Mouse (Mus musculus): ENCODE results near the gene Eif4e3.
A peak's percentile ranks its signal among the peaks of the same experiment; 100 is the strongest.

Gene Eif4e3

DNA sequence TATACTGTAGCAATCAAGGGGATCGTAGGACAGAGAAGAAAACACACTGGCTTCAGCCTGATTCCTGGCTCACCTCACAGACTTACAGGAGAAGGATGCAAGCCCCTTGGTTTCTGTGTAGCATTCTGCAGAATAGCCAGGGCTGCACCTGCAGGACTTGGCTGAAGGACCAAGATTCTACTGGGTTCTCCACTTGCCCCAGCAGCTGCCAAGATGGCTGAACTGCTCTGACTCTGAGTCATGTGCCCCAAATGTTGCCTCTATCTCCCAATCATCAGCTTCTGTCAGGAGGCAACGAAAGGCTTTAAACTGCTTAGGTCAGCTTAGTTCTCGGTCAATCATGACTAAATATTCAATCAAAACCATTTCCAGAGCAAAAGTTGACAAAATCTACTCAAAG, 42.0 kb downstream of the Eif4e3 start:
- DNase-seq, result no peak

- peak; percentile 68 to 77 for DNase-seq
Measured at GRCm38 (mm10) chr6:99623641-99624040, 42.9 kb downstream of the Eif4e3 start.

- DNase-seq, result no peak
Measured at GRCm38 (mm10) chr6:99621167-99621566, 45.4 kb downstream of the Eif4e3 start.

DNA sequence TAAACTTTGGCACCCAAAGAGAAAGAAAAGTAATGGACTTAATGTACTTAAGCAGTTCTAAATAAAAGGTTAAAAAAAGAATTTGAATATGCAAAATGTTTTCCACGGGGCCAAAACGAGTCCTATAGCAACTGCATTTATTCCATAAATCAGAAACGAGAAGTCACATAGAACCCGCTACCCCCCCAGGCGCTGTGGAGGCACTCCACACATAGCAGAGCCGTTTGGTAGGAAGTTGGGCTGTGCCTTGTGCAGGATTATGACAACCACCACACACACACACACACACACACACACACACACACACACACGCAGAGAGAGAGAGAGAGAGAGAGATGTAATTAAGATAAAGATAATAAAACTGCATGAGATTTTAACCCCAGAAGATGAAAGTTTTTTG, 46.1 kb downstream of the Eif4e3 start:
- peak in 1 of 2 experiments; percentile 29 for DNase-seq

- DNase-seq, result no peak
Measured at GRCm38 (mm10) chr6:99619964-99620363, 46.6 kb downstream of the Eif4e3 start.

DNA sequence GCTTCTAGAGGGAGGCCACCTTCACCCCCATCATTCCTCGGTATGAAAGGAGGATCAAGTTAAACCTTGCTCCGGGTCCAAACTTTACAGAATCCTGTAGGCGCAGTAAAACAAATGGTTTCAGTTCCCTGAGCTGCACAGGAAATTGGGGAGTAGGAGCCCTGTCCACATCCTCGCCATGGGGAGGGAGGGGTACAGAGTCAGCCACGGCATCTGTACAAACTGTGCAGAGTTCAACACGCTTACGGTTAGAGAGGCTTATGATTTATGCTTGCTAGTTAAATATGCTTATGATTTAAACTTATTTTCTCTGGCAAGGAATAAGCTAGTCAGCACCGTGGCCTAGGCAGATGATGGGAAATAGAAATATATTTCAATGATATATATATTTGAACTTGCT, 47.1 kb downstream of the Eif4e3 start:
- peak; percentile 55 to 70 for DNase-seq

DNA sequence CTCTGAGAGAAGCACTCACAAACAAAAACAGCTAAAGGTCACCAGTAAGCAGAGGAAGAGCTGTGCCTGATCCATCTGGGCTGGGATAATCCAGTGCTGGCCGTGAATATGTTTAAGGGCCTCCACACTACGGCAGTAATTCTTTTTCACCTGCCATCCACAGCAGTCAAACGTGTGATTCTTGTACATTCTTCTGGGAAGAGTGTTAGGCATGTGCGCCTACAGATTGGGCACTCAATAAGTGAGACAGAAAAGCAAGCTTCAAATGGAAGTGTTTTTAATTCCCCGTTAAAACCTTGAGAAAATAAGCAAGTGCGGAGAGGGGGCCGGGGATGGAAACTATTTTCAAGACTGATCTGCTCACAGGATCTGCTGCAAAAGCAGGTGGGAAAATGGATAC, 48.7 kb downstream of the Eif4e3 start:
- DNase-seq, result no peak

DNA sequence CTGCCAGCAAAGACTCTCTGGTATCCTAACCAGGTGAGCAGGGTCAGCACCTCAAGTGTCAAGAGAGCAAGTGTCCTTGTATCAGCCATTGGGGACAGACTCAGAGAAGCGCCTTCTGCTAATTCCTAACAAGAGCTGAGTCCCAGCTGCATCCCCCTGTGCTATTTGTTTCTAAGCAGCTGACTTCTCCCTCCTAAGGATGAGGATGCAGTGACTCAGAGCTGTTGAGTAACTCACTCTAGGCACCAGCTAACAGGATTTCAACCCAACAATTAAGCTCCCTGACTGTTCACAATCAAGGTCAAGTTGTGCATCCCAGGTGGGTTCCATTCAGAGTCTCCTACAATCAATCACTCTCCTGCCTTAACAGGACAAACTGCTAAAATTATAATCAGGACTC, 49.2 kb downstream of the Eif4e3 start:
- DNase-seq, result no peak

DNA sequence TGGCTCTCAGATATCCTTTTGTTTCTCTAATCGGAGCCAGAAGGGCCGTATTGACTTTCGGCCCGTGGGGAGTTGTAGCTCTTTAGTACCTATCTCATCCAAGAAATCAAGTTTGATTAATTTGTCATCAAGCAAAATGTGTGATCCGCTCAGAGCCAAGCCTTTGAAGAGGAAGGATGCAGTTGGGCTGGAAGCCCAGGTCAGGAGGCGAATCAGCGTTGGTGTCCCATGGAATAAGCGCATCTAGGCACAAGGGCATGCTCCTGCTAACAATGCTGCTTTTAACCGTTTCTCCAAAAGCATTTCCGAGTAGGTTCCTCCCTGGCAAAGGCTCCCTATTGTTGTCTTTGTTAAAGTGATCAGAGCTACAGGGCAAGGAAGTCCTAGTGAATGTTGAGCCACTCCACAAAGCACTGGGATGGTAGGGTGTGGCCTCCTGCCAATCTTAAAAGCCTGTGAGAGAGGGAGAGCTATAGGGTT, 51.3 kb downstream of the Eif4e3 start:
- peak in 1 of 2 experiments; percentile 49 for DNase-seq

GRCm38 (mm10) chr6:99614566-99615271, 51.9 kb downstream of the Eif4e3 start:
- no peak for DNase-seq

DNA sequence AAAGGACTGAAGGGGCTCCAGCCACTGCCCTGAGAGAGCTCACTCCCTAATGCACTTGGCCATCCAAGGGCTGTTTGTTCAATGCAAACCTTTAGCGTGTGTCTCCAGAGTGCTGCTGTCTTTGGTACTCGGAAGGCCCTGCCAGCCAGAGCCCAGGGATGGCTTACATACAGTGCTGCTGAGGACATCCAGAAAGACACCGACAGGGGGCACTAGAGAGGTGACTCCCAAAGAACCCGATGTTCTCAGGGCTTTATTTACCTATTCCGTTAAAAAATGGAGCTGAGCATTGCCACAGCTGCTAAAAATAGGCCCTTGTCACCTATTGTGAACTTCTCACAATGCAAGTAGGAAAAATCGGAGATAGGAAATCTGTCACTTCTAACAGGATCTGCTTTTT, 54.7 kb downstream of the Eif4e3 start:
- peak in 1 of 2 experiments; percentile 16 for DNase-seq

- peak in 1 of 2 experiments; percentile 53 for DNase-seq
Measured at GRCm38 (mm10) chr6:99610454-99611427, 55.8 kb downstream of the Eif4e3 start.

- no peak for DNase-seq
Measured at GRCm38 (mm10) chr6:99606079-99606478, 60.5 kb downstream of the Eif4e3 start.

DNA sequence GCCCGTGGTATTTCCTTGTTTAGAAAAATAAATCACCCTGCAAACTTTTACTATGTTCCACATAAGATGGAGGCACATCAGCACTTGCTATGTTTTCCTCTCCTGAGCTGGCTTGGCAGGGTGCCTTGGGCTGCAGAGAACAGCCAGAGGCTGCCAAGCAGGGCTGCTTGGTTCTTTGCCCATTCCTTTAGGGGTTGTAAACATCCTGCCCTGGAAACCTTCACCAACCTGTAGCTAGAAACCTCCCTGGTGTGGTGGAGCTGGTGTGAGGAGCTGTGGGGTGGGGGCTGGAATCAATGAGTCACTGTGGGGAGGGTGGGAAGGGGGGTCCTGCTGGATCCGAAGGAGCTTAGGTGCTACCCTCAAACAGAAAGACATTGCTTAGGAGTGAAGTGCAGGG, 61.8 kb downstream of the Eif4e3 start:
- DNase-seq, result peak; percentile 39 to 52

DNA sequence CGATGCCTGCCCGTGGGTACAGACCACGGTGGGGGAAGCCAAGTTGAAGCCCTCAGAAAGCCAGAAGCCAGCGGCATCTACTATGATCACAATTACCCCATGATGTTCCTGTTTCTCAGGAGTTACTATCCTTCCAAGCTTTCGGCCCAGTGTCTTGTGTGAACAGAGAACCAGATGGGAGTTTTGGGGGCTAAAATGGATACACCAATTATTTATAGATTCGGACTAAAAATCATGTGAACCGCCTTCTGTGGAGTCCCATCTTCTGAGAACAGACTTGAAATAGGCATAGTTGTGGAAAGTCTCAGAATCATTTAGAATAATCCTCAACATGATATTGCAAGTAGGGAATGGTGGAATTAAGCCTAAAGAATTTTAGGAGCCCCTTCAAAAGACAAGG, 64.1 kb downstream of the Eif4e3 start:
- DNase-seq, result no peak

DNA sequence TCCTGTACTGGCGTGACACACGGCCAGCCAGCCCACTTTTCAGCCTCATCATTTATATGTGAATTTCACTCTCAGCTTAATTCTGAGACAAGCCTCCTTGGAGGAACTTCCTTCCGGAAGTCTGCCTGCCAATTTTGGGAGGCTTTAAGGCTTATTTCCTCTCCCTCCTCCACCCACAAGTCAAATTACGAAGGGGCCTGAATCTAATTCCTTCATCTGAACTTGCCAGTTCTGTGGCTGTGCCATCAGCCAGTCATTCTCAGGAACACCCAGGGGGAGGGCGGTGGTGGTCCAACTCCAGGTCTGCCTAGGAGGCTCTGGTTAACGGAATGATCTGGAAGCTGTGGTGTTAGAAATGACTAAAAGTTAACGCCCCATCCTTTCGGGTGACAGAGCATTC, 65.7 kb downstream of the Eif4e3 start:
- DNase-seq, result peak in 1 of 2 experiments; percentile 35

DNA sequence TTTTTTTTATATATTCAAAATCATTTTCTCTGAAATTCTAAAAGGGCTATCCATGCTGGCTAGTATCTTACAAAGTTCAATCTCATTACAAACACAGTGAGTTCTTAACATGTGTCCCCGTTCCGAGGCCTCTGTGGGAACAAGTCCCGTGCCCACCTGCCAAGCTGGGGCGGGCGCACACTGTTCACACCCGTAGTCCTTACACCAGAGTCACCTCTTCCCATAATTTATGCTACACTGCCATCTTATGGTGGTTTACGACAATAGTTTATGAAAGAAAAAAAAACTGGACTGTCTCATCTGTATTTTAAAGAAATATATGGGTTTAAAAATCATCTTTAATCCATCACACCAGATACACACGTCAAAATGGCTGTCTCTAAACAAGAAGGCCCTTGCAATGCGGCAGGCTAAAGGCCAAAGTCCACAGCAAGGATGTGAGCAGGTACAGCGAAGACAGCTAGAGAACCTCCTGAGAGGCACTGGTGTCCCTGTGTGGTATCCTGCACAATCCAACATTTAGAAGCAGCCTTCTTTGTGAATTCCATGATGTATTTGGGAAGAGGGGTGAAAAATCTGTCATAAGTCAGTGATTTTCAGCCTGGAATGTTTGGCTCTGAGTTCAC, 66.3 kb downstream of the Eif4e3 start:
- peak; percentile 50 to 67 for DNase-seq

DNA sequence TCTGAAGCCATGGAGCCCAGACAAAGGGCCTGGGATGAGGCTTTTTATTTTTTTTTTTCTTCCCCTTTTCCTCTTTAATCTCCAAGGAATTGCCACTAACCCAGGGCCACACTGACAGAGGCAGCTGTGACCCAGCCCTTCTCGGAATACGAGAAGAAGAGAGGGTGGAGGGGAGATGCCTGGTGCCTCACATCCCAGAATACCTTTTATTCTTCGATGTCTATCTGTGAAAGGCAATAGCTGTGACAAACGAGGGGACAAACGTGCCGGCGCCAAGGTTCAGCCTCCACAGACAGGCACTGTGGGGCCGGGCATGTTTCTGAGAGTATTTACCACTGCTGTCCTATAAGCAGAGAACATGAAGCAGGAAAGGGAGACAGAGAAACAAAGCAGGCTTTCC, 66.9 kb downstream of the Eif4e3 start:
- no peak for DNase-seq

DNA sequence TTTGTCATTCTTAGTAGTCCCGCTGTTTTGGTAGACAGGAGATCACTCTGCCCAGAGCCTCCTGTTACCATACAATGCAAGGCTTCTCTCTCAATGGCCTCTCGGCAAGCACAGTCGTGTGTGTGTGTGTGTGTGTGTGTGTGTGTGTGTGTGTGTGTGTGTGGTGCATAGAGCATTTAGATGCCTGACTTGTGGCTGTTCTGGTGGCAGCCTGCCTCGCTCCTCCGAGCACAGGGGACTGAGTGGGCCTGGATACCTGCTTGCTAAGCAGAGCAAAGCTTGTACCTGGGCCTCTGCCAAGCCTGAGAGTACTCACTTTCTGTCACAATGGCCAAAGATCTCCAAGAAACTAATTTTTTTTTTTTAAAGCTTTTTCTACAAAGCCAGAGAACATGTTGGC, 67.3 kb downstream of the Eif4e3 start:
- peak in 1 of 2 experiments; percentile 51 for DNase-seq

GRCm38 (mm10) chr6:99577040-99577439, 89.5 kb downstream of the Eif4e3 start:
- no peak for DNase-seq

- no peak for DNase-seq
Measured at GRCm38 (mm10) chr6:99575633-99576032, 90.9 kb downstream of the Eif4e3 start.
